Mouse (Mus musculus) CH12.LX (cell line): ENCODE results near the gene Palm. TPM values are rescaled to one million over a fixed set of nuclear protein-coding genes. Genes with fewer than 3 reads are reported as not detected.

ENCODE experiments used
- DNase-seq: peaks from one replicate; pipeline ENCODE4 v3.0.0-alpha.2; 2013; ENCODE audit errors: extremely low read depth
- H3K27ac ChIP-seq: 2 replicates; pipeline ENCODE4 v1.5.1; 2012; ENCODE audit warnings: low read depth, mild to moderate bottlenecking, control low read depth, moderate library complexity; ENCODE audit not compliant: insufficient read depth
- H3K27me3 ChIP-seq: replicated peaks from 2 replicates; pipeline ENCODE3; 2012; ENCODE audit warnings: inconsistent platforms
- H3K36me3 ChIP-seq, 2 experiments: replicated peaks in 1 of 2; 2 replicates each; pipeline versions ENCODE3 to v1.6.1; 2012; ENCODE audit warnings: inconsistent platforms in 1 of 2, low read length in 1 of 2, mild to moderate bottlenecking in 1 of 2, mixed read lengths in 1 of 2, moderate library complexity in 1 of 2; ENCODE audit not compliant: control insufficient read depth in 1 of 2, insufficient read depth in 1 of 2
- H3K4me1 ChIP-seq, 2 experiments: 2 replicates each; pipeline ENCODE4 v1.6.1; 2012; ENCODE audit warnings: inconsistent platforms in 1 of 2, moderate library complexity in 1 of 2; ENCODE audit not compliant: insufficient read depth in 2 of 2, control insufficient read depth in 1 of 2
- H3K4me2 ChIP-seq: 2 replicates; pipeline ENCODE4 v1.6.1; 2012; ENCODE audit warnings: low read depth, mild to moderate bottlenecking, control low read depth; ENCODE audit not compliant: poor library complexity, insufficient read depth, severe bottlenecking
- H3K4me3 ChIP-seq, 3 experiments: fragments of 150-350 bp in 1 of 3; sonication (generic) in 1 of 3; replicated peaks in 1 of 3; 2 replicates each; pipeline versions ENCODE3 to v1.5.1; 2011 to 2012; ENCODE audit warnings: low read depth in 2 of 3, low read length in 2 of 3, mild to moderate bottlenecking in 2 of 3, moderate library complexity in 2 of 3, control low read depth in 1 of 3, improper control_type of control experiment in 1 of 3, inconsistent platforms in 1 of 3, mixed read lengths in 1 of 3; ENCODE audit not compliant: poor library complexity in 1 of 3
- H3K79me2 ChIP-seq: replicated peaks from 2 replicates; pipeline ENCODE4 v1.6.1; 2012; ENCODE audit warnings: mild to moderate bottlenecking, moderate library complexity; ENCODE audit not compliant: control insufficient read depth, poor library complexity, insufficient read depth, severe bottlenecking; ENCODE audit errors: extremely low read depth
- H3K9ac ChIP-seq: 2 replicates; pipeline ENCODE4 v1.6.1; 2012; ENCODE audit warnings: low read depth, mild to moderate bottlenecking, control low read depth, moderate library complexity; ENCODE audit not compliant: insufficient read depth
- H3K9me3 ChIP-seq: replicated peaks from 2 replicates; pipeline ENCODE3; 2012; ENCODE audit warnings: low read length, inconsistent platforms, mixed read lengths
- CHD1 ChIP-seq: IDR thresholded peaks from 2 replicates; pipeline ENCODE4 v1.6.1; 2012; ENCODE audit warnings: low read depth, low read length, improper control_type of control experiment, inconsistent platforms
- CHD2 ChIP-seq: IDR thresholded peaks from 2 replicates; pipeline ENCODE4 v1.6.1; 2011; ENCODE audit warnings: low read length, improper control_type of control experiment
- CTCF ChIP-seq, 2 experiments: IDR thresholded peaks in 1 of 2; conservative IDR thresholded peaks in 1 of 2; 2 replicates each; pipeline ENCODE4 v1.5.1; 2011 to 2012; ENCODE audit warnings: low read depth in 2 of 2, low read length in 2 of 2, improper control_type of control experiment in 1 of 2, inconsistent platforms in 1 of 2, mild to moderate bottlenecking in 1 of 2, moderate library complexity in 1 of 2
- ELF1 ChIP-seq: IDR thresholded peaks from 2 replicates; pipeline ENCODE4 v1.6.1; 2014; ENCODE audit warnings: low read depth, mild to moderate bottlenecking, inconsistent platforms, low read length, improper control_type of control experiment
- EP300 ChIP-seq: IDR thresholded peaks from 2 replicates; pipeline ENCODE4 v1.6.1; 2011; ENCODE audit warnings: low read length, improper control_type of control experiment
- ETS1 ChIP-seq: conservative IDR thresholded peaks from 2 replicates; pipeline ENCODE4 v1.6.1; 2012; ENCODE audit warnings: low read depth, mild to moderate bottlenecking, inconsistent platforms, low read length, improper control_type of control experiment, moderate library complexity
- GABPA ChIP-seq: IDR thresholded peaks from 2 replicates; pipeline ENCODE4 v1.6.1; 2012; ENCODE audit warnings: low read depth, low read length, improper control_type of control experiment, inconsistent platforms; ENCODE audit not compliant: insufficient replicate concordance
- HCFC1 ChIP-seq: IDR thresholded peaks from 2 replicates; pipeline ENCODE4 v1.6.1; 2012; ENCODE audit warnings: low read depth, mild to moderate bottlenecking, inconsistent platforms, low read length, improper control_type of control experiment
- IRF4 ChIP-seq: IDR thresholded peaks from 2 replicates; pipeline ENCODE4 v1.6.1; 2014; ENCODE audit warnings: low read depth, mild to moderate bottlenecking, inconsistent platforms, low read length, improper control_type of control experiment
- JUN ChIP-seq: IDR thresholded peaks from 2 replicates; pipeline ENCODE4 v1.6.1; 2011; ENCODE audit warnings: low read depth, mild to moderate bottlenecking, low read length, improper control_type of control experiment, moderate library complexity; ENCODE audit not compliant: insufficient read depth
- JUND ChIP-seq: conservative IDR thresholded peaks from 2 replicates; pipeline ENCODE4 v1.6.1; 2011; ENCODE audit warnings: low read depth, low read length, improper control_type of control experiment
- KAT2A ChIP-seq: IDR thresholded peaks from 2 replicates; pipeline ENCODE4 v1.6.1; 2012; ENCODE audit warnings: low read length, improper control_type of control experiment, inconsistent platforms; ENCODE audit not compliant: insufficient replicate concordance
- MAFK ChIP-seq: IDR thresholded peaks from 2 replicates; pipeline ENCODE4 v1.6.1; 2011; ENCODE audit warnings: low read length, improper control_type of control experiment; ENCODE audit not compliant: insufficient replicate concordance
- MAX ChIP-seq: IDR thresholded peaks from 2 replicates; pipeline ENCODE4 v1.6.1; 2011; ENCODE audit warnings: low read length, improper control_type of control experiment
- MEF2A ChIP-seq: IDR thresholded peaks from 2 replicates; pipeline ENCODE4 v1.6.1; 2014; ENCODE audit warnings: low read depth, mild to moderate bottlenecking, inconsistent platforms, low read length, improper control_type of control experiment, borderline replicate concordance
- MYC ChIP-seq: IDR thresholded peaks from 2 replicates; pipeline ENCODE4 v1.6.1; 2011; ENCODE audit warnings: low read depth, mild to moderate bottlenecking, improper control_type of control experiment, low read length
- NELFE ChIP-seq: IDR thresholded peaks from 2 replicates; pipeline ENCODE4 v1.6.1; 2011; ENCODE audit warnings: low read depth, low read length, improper control_type of control experiment
- NRF1 ChIP-seq: IDR thresholded peaks from 2 replicates; pipeline ENCODE4 v1.6.1; 2014; ENCODE audit warnings: low read depth, mild to moderate bottlenecking, inconsistent platforms, low read length, improper control_type of control experiment, moderate library complexity
- PAX5 ChIP-seq: IDR thresholded peaks from 2 replicates; pipeline ENCODE4 v1.6.1; 2012; ENCODE audit warnings: low read length, inconsistent platforms, mixed read lengths
- POLR2AphosphoS2 ChIP-seq: IDR thresholded peaks from 2 replicates; pipeline ENCODE4 v1.6.1; 2011; ENCODE audit warnings: low read depth, low read length, improper control_type of control experiment
- RAD21 ChIP-seq: IDR thresholded peaks from 2 replicates; pipeline ENCODE4 v1.6.1; 2011; ENCODE audit warnings: low read depth, mild to moderate bottlenecking, low read length, improper control_type of control experiment, moderate library complexity
- RCOR1 ChIP-seq: conservative IDR thresholded peaks from 2 replicates; pipeline ENCODE4 v1.6.1; 2012; ENCODE audit warnings: low read depth, mild to moderate bottlenecking, inconsistent platforms, low read length, improper control_type of control experiment
- SMC3 ChIP-seq: IDR thresholded peaks from 2 replicates; pipeline ENCODE4 v1.6.1; 2011; ENCODE audit warnings: low read depth, low read length, improper control_type of control experiment
- TBP ChIP-seq: conservative IDR thresholded peaks from 2 replicates; pipeline ENCODE4 v1.6.1; 2011; ENCODE audit warnings: low read depth, low read length, improper control_type of control experiment
- TCF12 ChIP-seq: IDR thresholded peaks from 2 replicates; pipeline ENCODE4 v1.6.1; 2014; ENCODE audit warnings: low read depth, mild to moderate bottlenecking, inconsistent platforms, low read length, improper control_type of control experiment
- USF1 ChIP-seq: IDR thresholded peaks from 2 replicates; pipeline ENCODE4 v1.6.1; 2014; ENCODE audit warnings: low read depth, mild to moderate bottlenecking, inconsistent platforms, low read length, improper control_type of control experiment
- USF2 ChIP-seq: conservative IDR thresholded peaks from 2 replicates; pipeline ENCODE4 v1.6.1; 2011; ENCODE audit warnings: low read depth, low read length, improper control_type of control experiment
- ZKSCAN1 ChIP-seq: IDR thresholded peaks from 2 replicates; pipeline ENCODE4 v1.6.1; 2012; ENCODE audit warnings: low read depth, inconsistent platforms, low read length, improper control_type of control experiment, borderline replicate concordance
- ZNF384 ChIP-seq: IDR thresholded peaks from 2 replicates; pipeline ENCODE4 v1.6.1; 2012; ENCODE audit warnings: low read depth, low read length, improper control_type of control experiment, inconsistent platforms
- dilution Hi-C: fragments of 300-500 bp; cut with MboI; formaldehyde crosslinking; loops from 2 replicates; pipeline ENCODE4 v1.14.3; 2020; ENCODE audit warnings: low sequenced_read_pairs; ENCODE audit not compliant: extremely low pct_unique_long_range_greater_than_20kb, extremely low pct_ligation_motif_present
- in situ Hi-C: fragments of 300-500 bp; cut with MboI; formaldehyde crosslinking; loops from 3 replicates; pipeline ENCODE4 v1.14.3; 2019; ENCODE audit warnings: low sequenced_read_pairs, low pct_ligation_motif_present, low pct_unique_long_range_greater_than_20kb, mixed read lengths
- polyA plus RNA-seq: library from polyadenylated mRNA; unstranded; fragments of >175 nt; gene quantifications from 2 replicates; pipeline ENCODE4 v1.2.1, GENCODE M21; 2012; ENCODE audit warnings: low read depth; ENCODE audit not compliant: insufficient read length
- total RNA-seq, 2 experiments: library from RNA; depleted of rRNA; stranded (reverse); fragments of 300-350 nt in 1 of 2; fragments of >200 nt in 1 of 2; gene quantifications; 2 replicates each; pipeline ENCODE4 v1.2.3; 2012 to 2014

The Palm gene
- total and polyA plus RNA-seq, 3 experiments = 0.78 to 5.3 (median 2.5) TPM

- Histone ChIP-seq H3K9me3 (no peaks in the 10 kb centered on the region), H3K79me2 (peaks cover 8% of the 10 kb centered on the region), H3K27me3 (no peaks in the 10 kb centered on the region), H3K36me3 (peaks cover 40 to 47% of the 10 kb centered on the region in 2 experiments), H3K27ac (no peak overlapping the region), H3K4me1 (peaks cover 8 to 34% of the 10 kb centered on the region in 2 experiments), H3K4me2 (peak overlapping the region; percentile 91), H3K4me3 (peak overlapping the region; percentile 69 to 92 (median 69)), H3K9ac (peak overlapping the region; percentile 74)
- dilution Hi-C loops (no loop called here), in situ Hi-C loops (no loop called here)
- no peak for DNase-seq
- TF ChIP-seq RCOR1 (no peak), KAT2A (no peak), CTCF (conservative IDR thresholded peaks at IDR 0.05 in 1 of 2, IDR thresholded peaks at IDR 0.05 in 1 of 2; ENCODE audit: low read depth in 2 of 2, low read length in 2 of 2) (no peak), HCFC1 (no peak), ETS1 (no peak), USF2 (no peak), CHD2 (no peak), JUND (no peak), GABPA (no peak), ZKSCAN1 (no peak), MAFK (no peak)
Observed at GRCm38 (mm10) chr10:79745411-79745810, 48.0 kb upstream of the Palm start.

DNA sequence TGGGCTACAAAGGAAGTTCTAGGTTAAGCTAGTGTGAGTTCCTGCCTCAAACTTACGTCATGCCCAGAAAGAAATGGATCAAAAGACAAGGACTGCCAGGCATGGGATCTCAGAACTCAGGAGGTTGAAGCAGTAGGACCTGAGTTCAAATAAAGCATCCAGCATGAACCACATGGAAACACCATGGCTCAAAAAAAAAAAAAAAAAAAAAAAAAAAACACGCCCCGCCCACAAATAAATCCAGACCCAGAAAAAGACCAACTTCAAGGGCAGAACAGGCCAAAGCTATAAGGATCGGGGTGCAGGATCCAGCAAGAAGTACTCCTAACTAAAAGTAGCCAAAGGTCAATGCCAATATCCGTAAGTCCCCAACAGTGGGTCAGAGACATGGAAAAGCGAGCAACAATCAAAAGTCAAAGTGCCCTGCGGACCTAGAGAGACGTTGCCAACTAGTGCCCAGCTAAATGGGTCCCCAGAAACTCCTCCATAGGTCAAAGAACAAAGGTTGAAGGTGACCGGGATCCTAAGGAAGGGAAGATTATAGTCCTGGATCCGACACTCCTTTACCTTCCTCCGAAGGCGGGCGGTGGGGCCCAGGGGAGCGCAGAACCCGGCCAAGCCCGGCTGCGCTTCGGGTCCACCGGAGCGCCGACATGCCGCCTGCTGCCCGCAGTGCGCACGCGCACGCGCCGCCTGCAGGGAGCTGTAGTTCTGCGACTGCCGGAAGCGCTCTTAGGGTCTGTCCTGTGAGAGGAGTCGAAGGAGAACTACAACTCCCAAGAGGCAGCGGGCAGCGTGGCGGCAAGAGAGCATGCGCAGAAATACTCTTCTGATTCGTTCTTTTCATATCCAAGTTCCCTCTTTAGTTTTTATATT lies 47.2 kb upstream of the Palm start, which contains the start of gene Polrmt:
Polrmt (minus strand) TSS at position 684 of the 876 bp plus-strand sequence.
- Histone ChIP-seq H3K4me1 (peaks cover 8 to 34% of the 10 kb centered on the region in 2 experiments), H3K27ac (no peak within 1 kb of the TSS)
- TF ChIP-seq CTCF (conservative IDR thresholded peaks at IDR 0.05 in 1 of 2, IDR thresholded peaks at IDR 0.05 in 1 of 2; ENCODE audit: low read depth in 2 of 2, low read length in 2 of 2) (no peak), SMC3 (no peak), ZNF384 (peak; percentile 97), POLR2AphosphoS2 (peak; percentile 37; the same call in 1 of the 2 replicates), ETS1 (no peak), EP300 (no peak), TBP (no peak), RCOR1 (no peak), MEF2A (peak; percentile 56), NELFE (peak; percentile 94), PAX5 (no peak), TCF12 (peak; percentile 74), KAT2A (peak; percentile 97; the same call in 1 of the 2 replicates), GABPA (peak; percentile 79; the same call in 1 of the 2 replicates), CHD2 (no peak), RAD21 (no peak), HCFC1 (peak; percentile 99), IRF4 (no peak), MYC (0 out of 2 replicates have a peak, but pooled peaks have one; percentile 49), ELF1 (peak; percentile 99), NRF1 (peak; percentile 99), MAX (peak; percentile 53; the same call in 1 of the 2 replicates), MAFK (no peak), JUN (no peak), CHD1 (no peak), USF1 (no peak)

More for the DNA sequence above, 47.2 kb upstream of the Palm start, which contains the start of gene Polrmt:
- in situ Hi-C loops = no loop called here
- Histone ChIP-seq H3K4me2 (peak within 1 kb of the TSS; percentile 91), H3K9ac (peak within 1 kb of the TSS; percentile 74), H3K4me3 (peak within 1 kb of the TSS; percentile 69 to 92 (median 69)), H3K79me2 (peaks cover 8% of the 10 kb centered on the region), H3K36me3 (peaks cover 32 to 40% of the 10 kb centered on the region in 2 experiments), H3K9me3 (no peaks in the 10 kb centered on the region), H3K27me3 (no peaks in the 10 kb centered on the region)
- dilution Hi-C loops = no loop called here
- peak; percentile 98 for DNase-seq
